Mouse (Mus musculus) regulatory T cell (primary cell): ENCODE measurements at regions not wholly inside any gene's neighbourhood (a gene's known extent, or its start where the extent isn't known, plus 50 kb on each side); places are given as distances from the start of the nearest gene placed in this dataset.

Source experiments
- in situ Hi-C: fragments of 300-600 bp; cut with MboI, MseI; formaldehyde crosslinking; loops from one replicate; pipeline ENCODE4 v1.15.1; 2025; ENCODE audit warnings: high pct_unique_total_duplicates

GRCm38 (mm10) chr2:19049877-19050731 lies 52.0 kb downstream of the 4930426L09Rik start:
- in situ Hi-C loops = no loop called here

GRCm38 (mm10) chr2:19055500-19055899 lies 57.4 kb downstream of the 4930426L09Rik start:
- in situ Hi-C loops = loop anchor here (5.0 kb wide), 1 partner anchor 63 kb away; no protein-coding TSS in a partner anchor

- in situ Hi-C loops = loop anchor here (5.0 kb wide), 1 partner anchor 66 kb away; no protein-coding TSS in a partner anchor
These were observed 59.7 kb downstream of the 4930426L09Rik start for GRCm38 (mm10) chr2:19057859-19058258.

- in situ Hi-C loops = loop anchor here (5.0 kb wide), 1 partner anchor 66 kb away; no protein-coding TSS in a partner anchor
These were observed 60.6 kb downstream of the 4930426L09Rik start for GRCm38 (mm10) chr2:19058765-19059164.

- in situ Hi-C loops = loop anchor here (5.0 kb wide), 1 partner anchor 67 kb away; no protein-coding TSS in a partner anchor
These were observed 61.1 kb downstream of the 4930426L09Rik start for GRCm38 (mm10) chr2:19059246-19059645.

- in situ Hi-C loops = no loop called here
These were observed 62.2 kb downstream of the 4930426L09Rik start for GRCm38 (mm10) chr2:19060218-19060915.

- in situ Hi-C loops = no loop called here
These were observed 66.6 kb downstream of the 4930426L09Rik start for GRCm38 (mm10) chr2:19064560-19065362.

GRCm38 (mm10) chr2:19065511-19065910 lies 67.4 kb downstream of the 4930426L09Rik start:
- in situ Hi-C loops = no loop called here

GRCm38 (mm10) chr2:19068161-19068560 lies 70.0 kb downstream of the 4930426L09Rik start:
- in situ Hi-C loops = no loop called here

GRCm38 (mm10) chr2:19083816-19084215 lies 85.7 kb downstream of the 4930426L09Rik start:
- in situ Hi-C loops = no loop called here

GRCm38 (mm10) chr2:19085105-19085504 lies 87.0 kb downstream of the 4930426L09Rik start:
- in situ Hi-C loops = no loop called here

- in situ Hi-C loops = no loop called here
These were observed 88.0 kb downstream of the 4930426L09Rik start for GRCm38 (mm10) chr2:19086167-19086566.

- in situ Hi-C loops = no loop called here
These were observed 88.5 kb downstream of the 4930426L09Rik start for GRCm38 (mm10) chr2:19086621-19087020.

- in situ Hi-C loops = loop anchor here (10.0 kb wide), 1 partner anchor 695 kb away; no protein-coding TSS in a partner anchor
These were observed 99.7 kb upstream of the Armc3 start for GRCm38 (mm10) chr2:19099384-19099783.

GRCm38 (mm10) chr2:19108753-19109152 lies 90.3 kb upstream of the Armc3 start:
- in situ Hi-C loops = no loop called here

- in situ Hi-C loops = no loop called here
These were observed 79.2 kb upstream of the Armc3 start for GRCm38 (mm10) chr2:19119871-19120270.

- in situ Hi-C loops = no loop called here
These were observed 66.2 kb upstream of the Armc3 start for GRCm38 (mm10) chr2:19132864-19133263.

- in situ Hi-C loops = no loop called here
These were observed 56.5 kb upstream of the Armc3 start for GRCm38 (mm10) chr2:19142586-19142985.

GRCm38 (mm10) chr2:19145412-19145811 lies 53.7 kb upstream of the Armc3 start:
- in situ Hi-C loops = no loop called here

GRCm38 (mm10) chr2:19145881-19146280 lies 53.2 kb upstream of the Armc3 start:
- in situ Hi-C loops = no loop called here

- in situ Hi-C loops = no loop called here
These were observed 52.8 kb upstream of the Armc3 start for GRCm38 (mm10) chr2:19146289-19146688.

GRCm38 (mm10) chr2:19148812-19149211 lies 50.3 kb upstream of the Armc3 start:
- in situ Hi-C loops = no loop called here
